Mouse (Mus musculus) G1E (cell line): ENCODE data around the gene Ddx1.

ENCODE experiments used
- CTCF ChIP-seq: IDR thresholded peaks from 2 replicates; pipeline ENCODE4 v1.5.1; 2012; ENCODE audit warnings: low read depth, low read length, inconsistent platforms, mixed read lengths
- GATA1 ChIP-seq: IDR thresholded peaks from 2 replicates; pipeline ENCODE4 v1.6.1; 2012; ENCODE audit warnings: borderline replicate concordance, low read length, inconsistent platforms, mixed read lengths
- GATA2 ChIP-seq: IDR thresholded peaks from 2 replicates; pipeline ENCODE4 v1.6.1; 2012; ENCODE audit warnings: low read depth, low read length, inconsistent platforms, borderline replicate concordance
- POLR2AphosphoS5 ChIP-seq: IDR thresholded peaks from 2 replicates; pipeline ENCODE4 v1.6.1; 2012; ENCODE audit warnings: low read depth, low read length, inconsistent platforms; ENCODE audit not compliant: insufficient replicate concordance

- TF ChIP-seq CTCF (no peak), GATA1 (no peak), POLR2AphosphoS5 (no peak), GATA2 (no peak)
These were observed 46.7 kb downstream of the Ddx1 start for GRCm38 (mm10) chr12:13202322-13202721.
